Mouse (Mus musculus): ENCODE measurements at regions not wholly inside any gene's neighbourhood (a gene's known extent, or its start where the extent isn't known, plus 50 kb on each side); places are given as distances from the start of the nearest gene placed in this dataset.
"Not testable (repeated sequence)": the region's sequence is repeated elsewhere in the genome, so short reads cannot be mapped to it uniquely, and the experiment has no call there.

- in situ Hi-C loops (cut with MboI, MseI): no loop called here
These were observed 126.6 kb upstream of the Gmds start for GRCm38 (mm10) chr13:32465041-32465682.

- in situ Hi-C loops (cut with MboI, MseI): no loop called here
These were observed 116.0 kb upstream of the Gmds start for GRCm38 (mm10) chr13:32454419-32455146.

GRCm38 (mm10) chr13:32449710-32450417 is 111.3 kb upstream of the Gmds start:
- in situ Hi-C loops (cut with MboI, MseI): no loop called here

GRCm38 (mm10) chr13:32444531-32444930 is 106.0 kb upstream of the Gmds start:
- in situ Hi-C loops (cut with MboI, MseI): no loop called here

GRCm38 (mm10) chr13:32442025-32442424 is 103.5 kb upstream of the Gmds start:
- in situ Hi-C loops (cut with MboI, MseI): no loop called here

GRCm38 (mm10) chr13:32435136-32435535 is 96.6 kb upstream of the Gmds start:
- in situ Hi-C loops (cut with MboI, MseI): no loop called here

GRCm38 (mm10) chr13:32428482-32428881 is 89.9 kb upstream of the Gmds start:
- in situ Hi-C loops (cut with MboI, MseI): no loop called here

GRCm38 (mm10) chr13:32426906-32427305 is 88.4 kb upstream of the Gmds start:
- in situ Hi-C loops (cut with MboI, MseI): no loop called here

GRCm38 (mm10) chr13:32426199-32426598 is 87.7 kb upstream of the Gmds start:
- in situ Hi-C loops (cut with MboI, MseI): no loop called here

GRCm38 (mm10) chr13:32424543-32424942 is 86.0 kb upstream of the Gmds start:
- in situ Hi-C loops (cut with MboI, MseI): not testable (repeated sequence)

- in situ Hi-C loops (cut with MboI, MseI): no loop called here
These were observed 83.9 kb upstream of the Gmds start for GRCm38 (mm10) chr13:32422485-32422884.

GRCm38 (mm10) chr13:32419326-32419725 is 80.8 kb upstream of the Gmds start:
- in situ Hi-C loops (cut with MboI, MseI): no loop called here

GRCm38 (mm10) chr13:32418655-32419054 is 80.1 kb upstream of the Gmds start:
- in situ Hi-C loops (cut with MboI, MseI): no loop called here

GRCm38 (mm10) chr13:32417907-32418306 is 79.4 kb upstream of the Gmds start:
- in situ Hi-C loops (cut with MboI, MseI): no loop called here

- in situ Hi-C loops (cut with MboI, MseI): loop anchor here (5.0 kb wide), 1 partner anchor 614 kb away; no protein-coding TSS in a partner anchor
These were observed 72.9 kb upstream of the Gmds start for GRCm38 (mm10) chr13:32411287-32411935.

- in situ Hi-C loops (cut with MboI, MseI): loop anchor here (5.0 kb wide), 1 partner anchor 613 kb away; no protein-coding TSS in a partner anchor
These were observed 71.5 kb upstream of the Gmds start for GRCm38 (mm10) chr13:32410065-32410464.

GRCm38 (mm10) chr13:32398616-32399015 is 60.1 kb upstream of the Gmds start:
- in situ Hi-C loops (cut with MboI, MseI): no loop called here
